Mouse (Mus musculus): ENCODE results near the gene Ctnnbl1. TPM values are rescaled to one million over a fixed set of nuclear protein-coding genes. Genes with fewer than 3 reads are reported as not detected.

Ctnnbl1 gene
- polyA plus RNA-seq, 1 experiment, result 28.3 TPM

GRCm38 (mm10) chr2:157845831-157846230 lies 108.6 kb downstream of the Ctnnbl1 start:
- no peak overlapping the region for H3K27ac ChIP-seq (ENCODE audit: insufficient read depth, low read length)
- peaks cover under 1% of the 10 kb centered on the region; the same call in 1 of the 2 replicates for H3K4me1 ChIP-seq (ENCODE audit: control insufficient read depth, insufficient read depth, insufficient read length)
- DNase-seq (ENCODE audit: low read depth in 1 of 2, low spot score in 2 of 2), result no peak
- no peak for TF ChIP-seq POLR2A (IDR thresholded peaks at IDR 0.05; ENCODE audit: low read depth, low read length)
- no peak for TF ChIP-seq CTCF (IDR thresholded peaks at IDR 0.05; ENCODE audit: extremely low read depth, insufficient read depth, insufficient read length, insufficient replicate concordance)
- H3K27me3 ChIP-seq (ENCODE audit: control insufficient read depth, insufficient read depth, low read length), result no peaks in the 10 kb centered on the region
- WGBS, result 70% methylated on average over 5 of the region's 5 CpGs
- H3K4me3 ChIP-seq (ENCODE audit: extremely low read depth, insufficient read depth, insufficient read length), result no peak overlapping the region
- H3K36me3 ChIP-seq (ENCODE audit: control insufficient read depth, insufficient read depth, low read length), result no peaks in the 10 kb centered on the region

GRCm38 (mm10) chr2:157853135-157853534 lies 115.9 kb downstream of the Ctnnbl1 start:
- no peak for TF ChIP-seq CTCF (IDR thresholded peaks at IDR 0.05; ENCODE audit: extremely low read depth, insufficient read depth, insufficient read length, insufficient replicate concordance)
- TF ChIP-seq POLR2A (IDR thresholded peaks at IDR 0.05; ENCODE audit: low read depth, low read length), result no peak
- no peaks in the 10 kb centered on the region for H3K36me3 ChIP-seq (ENCODE audit: control insufficient read depth, insufficient read depth, low read length)
- H3K27ac ChIP-seq (ENCODE audit: insufficient read depth, low read length), result no peak overlapping the region
- no peak overlapping the region for H3K4me3 ChIP-seq (ENCODE audit: extremely low read depth, insufficient read depth, insufficient read length)
- no peaks in the 10 kb centered on the region for H3K27me3 ChIP-seq (ENCODE audit: control insufficient read depth, insufficient read depth, low read length)
- no peaks in the 10 kb centered on the region; the same call in 1 of the 2 replicates for H3K4me1 ChIP-seq (ENCODE audit: control insufficient read depth, insufficient read depth, insufficient read length)
- DNase-seq (ENCODE audit: low read depth in 1 of 2, low spot score in 2 of 2), result no peak
- WGBS, result 86% methylated on average over 3 of the region's 3 CpGs

GRCm38 (mm10) chr2:157855814-157856213 lies 118.6 kb downstream of the Ctnnbl1 start:
- TF ChIP-seq CTCF (IDR thresholded peaks at IDR 0.05; ENCODE audit: extremely low read depth, insufficient read depth, insufficient read length, insufficient replicate concordance) (no peak), POLR2A (IDR thresholded peaks at IDR 0.05; ENCODE audit: low read depth, low read length) (no peak)
- H3K36me3 ChIP-seq (ENCODE audit: control insufficient read depth, insufficient read depth, low read length), result no peaks in the 10 kb centered on the region
- no peak overlapping the region for H3K27ac ChIP-seq (ENCODE audit: insufficient read depth, low read length)
- no peaks in the 10 kb centered on the region for H3K4me1 ChIP-seq (ENCODE audit: control insufficient read depth, insufficient read depth, insufficient read length)
- WGBS, result 91% methylated on average over 6 of the region's 6 CpGs
- no peak for DNase-seq (ENCODE audit: low read depth in 1 of 2, low spot score in 2 of 2)
- H3K4me3 ChIP-seq (ENCODE audit: extremely low read depth, insufficient read depth, insufficient read length), result no peak overlapping the region
- no peaks in the 10 kb centered on the region for H3K27me3 ChIP-seq (ENCODE audit: control insufficient read depth, insufficient read depth, low read length)

GRCm38 (mm10) chr2:157857496-157857895 lies 120.3 kb downstream of the Ctnnbl1 start:
- no peak for DNase-seq (ENCODE audit: low read depth in 1 of 2, low spot score in 2 of 2)
- H3K36me3 ChIP-seq (ENCODE audit: control insufficient read depth, insufficient read depth, low read length), result 0 out of 2 replicates have a peak, but pooled peaks cover 1% of the 10 kb centered on the region
- no peaks in the 10 kb centered on the region for H3K4me1 ChIP-seq (ENCODE audit: control insufficient read depth, insufficient read depth, insufficient read length)
- no peak overlapping the region for H3K27ac ChIP-seq (ENCODE audit: insufficient read depth, low read length)
- no peak overlapping the region for H3K4me3 ChIP-seq (ENCODE audit: extremely low read depth, insufficient read depth, insufficient read length)
- no peaks in the 10 kb centered on the region for H3K27me3 ChIP-seq (ENCODE audit: control insufficient read depth, insufficient read depth, low read length)
- WGBS, result 90% methylated on average over 3 of the region's 3 CpGs
- no peak for TF ChIP-seq POLR2A (IDR thresholded peaks at IDR 0.05; ENCODE audit: low read depth, low read length)
- no peak for TF ChIP-seq CTCF (IDR thresholded peaks at IDR 0.05; ENCODE audit: extremely low read depth, insufficient read depth, insufficient read length, insufficient replicate concordance)

GRCm38 (mm10) chr2:157858317-157858716 lies 121.1 kb downstream of the Ctnnbl1 start:
- Histone ChIP-seq H3K4me3 (ENCODE audit: extremely low read depth, insufficient read depth, insufficient read length) (no peak overlapping the region), H3K27me3 (ENCODE audit: control insufficient read depth, insufficient read depth, low read length) (no peaks in the 10 kb centered on the region), H3K4me1 (ENCODE audit: control insufficient read depth, insufficient read depth, insufficient read length) (no peaks in the 10 kb centered on the region), H3K36me3 (ENCODE audit: control insufficient read depth, insufficient read depth, low read length) (0 out of 2 replicates have a peak, but pooled peaks cover 1% of the 10 kb centered on the region), H3K27ac (ENCODE audit: insufficient read depth, low read length) (no peak overlapping the region)
- 68% methylated on average over 7 of the region's 7 CpGs for WGBS
- TF ChIP-seq POLR2A (IDR thresholded peaks at IDR 0.05; ENCODE audit: low read depth, low read length) (no peak), CTCF (IDR thresholded peaks at IDR 0.05; ENCODE audit: extremely low read depth, insufficient read depth, insufficient read length, insufficient replicate concordance) (no peak)
- DNase-seq (ENCODE audit: low read depth in 1 of 2, low spot score in 2 of 2), result no peak

- TF ChIP-seq CTCF (IDR thresholded peaks at IDR 0.05; ENCODE audit: extremely low read depth, insufficient read depth, insufficient read length, insufficient replicate concordance) (no peak), POLR2A (IDR thresholded peaks at IDR 0.05; ENCODE audit: low read depth, low read length) (no peak)
- WGBS, result 91% methylated on average over 8 of the region's 8 CpGs
- DNase-seq (ENCODE audit: low read depth in 1 of 2, low spot score in 2 of 2), result no peak
- Histone ChIP-seq H3K36me3 (ENCODE audit: control insufficient read depth, insufficient read depth, low read length) (0 out of 2 replicates have a peak, but pooled peaks cover 1% of the 10 kb centered on the region), H3K4me3 (ENCODE audit: extremely low read depth, insufficient read depth, insufficient read length) (no peak overlapping the region), H3K27me3 (ENCODE audit: control insufficient read depth, insufficient read depth, low read length) (no peaks in the 10 kb centered on the region), H3K27ac (ENCODE audit: insufficient read depth, low read length) (no peak overlapping the region), H3K4me1 (ENCODE audit: control insufficient read depth, insufficient read depth, insufficient read length) (no peaks in the 10 kb centered on the region)
Measured at GRCm38 (mm10) chr2:157859046-157859701, 122.0 kb downstream of the Ctnnbl1 start.

- TF ChIP-seq POLR2A (IDR thresholded peaks at IDR 0.05; ENCODE audit: low read depth, low read length), result no peak
- TF ChIP-seq CTCF (IDR thresholded peaks at IDR 0.05; ENCODE audit: extremely low read depth, insufficient read depth, insufficient read length, insufficient replicate concordance), result no peak
- H3K36me3 ChIP-seq (ENCODE audit: control insufficient read depth, insufficient read depth, low read length), result 0 out of 2 replicates have a peak, but pooled peaks cover 1% of the 10 kb centered on the region
- no peaks in the 10 kb centered on the region for H3K27me3 ChIP-seq (ENCODE audit: control insufficient read depth, insufficient read depth, low read length)
- H3K4me3 ChIP-seq (ENCODE audit: extremely low read depth, insufficient read depth, insufficient read length), result no peak overlapping the region
- WGBS, result 87% methylated on average over 10 of the region's 10 CpGs
- no peaks in the 10 kb centered on the region for H3K4me1 ChIP-seq (ENCODE audit: control insufficient read depth, insufficient read depth, insufficient read length)
- DNase-seq (ENCODE audit: low read depth in 1 of 2, low spot score in 2 of 2), result no peak
- no peak overlapping the region for H3K27ac ChIP-seq (ENCODE audit: insufficient read depth, low read length)
Measured at GRCm38 (mm10) chr2:157861273-157861944, 124.2 kb downstream of the Ctnnbl1 start.
